ENCODE assay signal across 8 mouse cellular contexts in the genomic region with DNA sequence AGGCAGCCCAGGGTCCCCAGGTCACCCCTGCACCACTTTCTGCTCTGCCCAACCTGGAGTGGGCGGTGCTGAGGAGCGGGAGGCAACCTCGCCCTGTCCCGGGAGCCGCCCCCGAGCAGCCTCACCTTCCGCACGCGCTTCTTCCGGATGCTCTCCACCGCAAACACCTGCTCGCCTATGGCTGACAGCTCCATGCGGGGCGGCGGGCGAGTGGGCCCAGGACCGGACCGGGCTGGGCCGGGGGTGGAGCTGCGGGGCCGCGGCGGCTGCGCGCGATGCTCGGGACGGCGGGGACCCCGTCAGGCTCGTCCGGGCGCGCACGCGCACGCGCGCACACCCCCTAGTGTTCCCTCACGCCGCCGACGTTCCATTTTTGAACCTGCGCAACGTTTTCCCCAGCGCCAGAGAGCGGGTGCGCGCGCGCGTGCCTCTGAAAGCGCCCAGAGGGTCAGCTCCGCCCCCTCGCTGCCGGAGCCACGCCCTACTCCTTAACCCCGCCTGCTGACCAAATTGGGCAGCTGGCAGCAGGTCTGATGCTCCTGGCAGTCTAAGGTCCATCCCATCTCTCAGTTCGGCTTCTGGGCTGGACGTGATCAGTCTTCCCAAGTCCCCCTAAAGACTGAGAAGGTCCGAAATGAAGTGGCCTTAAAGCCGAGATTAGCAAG. TPM values are rescaled to one million over a fixed set of nuclear protein-coding genes. Genes with fewer than 3 reads are reported as not detected.
DNase-seq lines count a peak whose midpoint lies in the region; ATAC-seq and TF ChIP-seq lines count a peak whose summit lies in the region.

No protein-coding gene starts in this region.

- H3K4me2 ChIP-seq in embryonic facial prominence, embryonic 15.5 days (replicated peaks) = peak overlapping the region; percentile 91
- H3K4me2 ChIP-seq in kidney, embryonic 15.5 days = peak overlapping the region; percentile 93
- peak overlapping the region; percentile 93 for H3K4me2 ChIP-seq in limb, embryonic 15.5 days
- peak overlapping the region; percentile 83 for H3K4me2 ChIP-seq in midbrain, postnatal 0 days (ENCODE audit: low read depth, low read length, poor library complexity, severe bottlenecking)

- no peak for TF ChIP-seq POLR2A in bone marrow, adult 2 months (IDR thresholded peaks at IDR 0.05; ENCODE audit: borderline replicate concordance, control insufficient read depth, low read depth, low read length)

- H3K4me1 ChIP-seq in bone marrow, adult 2 months (ENCODE audit: control insufficient read depth, insufficient read depth, low read length) = no peaks in the 10 kb centered on the region; the same call in 1 of the 2 replicates
- H3K4me1 ChIP-seq in embryonic facial prominence, embryonic 15.5 days = peaks cover 45% of the 10 kb centered on the region
- peaks cover 23% of the 10 kb centered on the region for H3K4me1 ChIP-seq in heart, embryonic 10.5 days
- peaks cover 47% of the 10 kb centered on the region for H3K4me1 ChIP-seq in kidney, embryonic 15.5 days
- H3K4me1 ChIP-seq in limb, embryonic 15.5 days = peaks cover 29% of the 10 kb centered on the region
- H3K4me1 ChIP-seq in midbrain, postnatal 0 days (ENCODE audit: insufficient read depth, low read length) = 0 out of 2 replicates have a peak, but pooled peaks cover 3% of the 10 kb centered on the region

- no peaks in the 10 kb centered on the region for H3K36me3 ChIP-seq in embryonic facial prominence, embryonic 15.5 days
- H3K36me3 ChIP-seq in heart, embryonic 10.5 days = no peaks in the 10 kb centered on the region
- no peaks in the 10 kb centered on the region for H3K36me3 ChIP-seq in kidney, embryonic 15.5 days
- H3K36me3 ChIP-seq in limb, embryonic 15.5 days = no peaks in the 10 kb centered on the region
- H3K36me3 ChIP-seq in midbrain, postnatal 0 days (ENCODE audit: insufficient read depth, low read length) = no peaks in the 10 kb centered on the region

- peak overlapping the region; percentile 91 for H3K27ac ChIP-seq in bone marrow, adult 2 months (ENCODE audit: control insufficient read depth, insufficient read depth, low read depth, low read length, poor library complexity)
- H3K27ac ChIP-seq in embryonic facial prominence, embryonic 15.5 days (replicated peaks) = 0 out of 2 replicates have a peak overlapping the region, but pooled peaks have one; percentile 39
- peak overlapping the region; percentile 75 for H3K27ac ChIP-seq in heart, embryonic 10.5 days
- H3K27ac ChIP-seq in kidney, embryonic 15.5 days = no peak overlapping the region
- no peak overlapping the region for H3K27ac ChIP-seq in limb, embryonic 15.5 days
- no peak overlapping the region for H3K27ac ChIP-seq in midbrain, postnatal 0 days (ENCODE audit: low read depth, low read length)

- H3K9me3 ChIP-seq in embryonic facial prominence, embryonic 15.5 days (replicated peaks) = no peaks in the 10 kb centered on the region
- H3K9me3 ChIP-seq in heart, embryonic 10.5 days = no peaks in the 10 kb centered on the region
- H3K9me3 ChIP-seq in kidney, embryonic 15.5 days (replicated peaks) = no peaks in the 10 kb centered on the region
- no peaks in the 10 kb centered on the region for H3K9me3 ChIP-seq in limb, embryonic 15.5 days
- H3K9me3 ChIP-seq in midbrain, postnatal 0 days (ENCODE audit: low read length) = no peaks in the 10 kb centered on the region

- no peak for TF ChIP-seq CTCF in bone marrow, adult 2 months (IDR thresholded peaks at IDR 0.05; ENCODE audit: control insufficient read depth, insufficient read depth, low read length)
- peak; percentile 53 for TF ChIP-seq CTCF in midbrain, postnatal 0 days (IDR thresholded peaks at IDR 0.05)

- H3K27me3 ChIP-seq in embryonic facial prominence, embryonic 15.5 days = peaks cover 31% of the 10 kb centered on the region
- peaks cover 73% of the 10 kb centered on the region for H3K27me3 ChIP-seq in heart, embryonic 10.5 days (ENCODE audit: insufficient read depth, poor library complexity, severe bottlenecking)
- H3K27me3 ChIP-seq in kidney, embryonic 15.5 days = peaks cover 63% of the 10 kb centered on the region
- peaks cover 33% of the 10 kb centered on the region for H3K27me3 ChIP-seq in limb, embryonic 15.5 days
- peaks cover 5% of the 10 kb centered on the region; the same call in 1 of the 2 replicates for H3K27me3 ChIP-seq in midbrain, postnatal 0 days (ENCODE audit: insufficient read depth, low read length)

- H3K9ac ChIP-seq in embryonic facial prominence, embryonic 15.5 days = 0 out of 2 replicates have a peak overlapping the region, but pooled peaks have one; percentile 28
- H3K9ac ChIP-seq in kidney, embryonic 15.5 days = peak overlapping the region; percentile 48
- peak overlapping the region; percentile 45 for H3K9ac ChIP-seq in limb, embryonic 15.5 days
- H3K9ac ChIP-seq in midbrain, postnatal 0 days (replicated peaks; ENCODE audit: low read length, poor library complexity, severe bottlenecking) = peak overlapping the region; percentile 65

- ATAC-seq in embryonic facial prominence, embryonic 15.5 days (ENCODE audit: insufficient number of reproducible peaks, low FRiP score, low TSS enrichment, low read depth) = 0 out of 2 replicates have a peak, but pooled peaks have one; percentile 11
- peak; percentile 66 for ATAC-seq in kidney, embryonic 15.5 days (replicated peaks; ENCODE audit: low FRiP score)
- ATAC-seq in limb, embryonic 15.5 days (ENCODE audit: insufficient number of reproducible peaks, low FRiP score, low TSS enrichment, low read depth) = peak; percentile 49; the same call in 1 of the 2 replicates
- ATAC-seq in midbrain, postnatal 0 days (ENCODE audit: low FRiP score) = peak; percentile 47; the same call in 1 of the 2 replicates

- peak overlapping the region; percentile 78 for H3K4me3 ChIP-seq in bone marrow, adult 2 months (replicated peaks; ENCODE audit: control insufficient read depth, low read depth, low read length)
- H3K4me3 ChIP-seq in embryonic facial prominence, embryonic 15.5 days (replicated peaks) = peak overlapping the region; percentile 65
- peak overlapping the region; percentile 82 for H3K4me3 ChIP-seq in heart, embryonic 10.5 days
- peak overlapping the region; percentile 66 for H3K4me3 ChIP-seq in kidney, embryonic 15.5 days (replicated peaks)
- H3K4me3 ChIP-seq in limb, embryonic 15.5 days = peak overlapping the region; percentile 67
- peak overlapping the region; percentile 66 for H3K4me3 ChIP-seq in midbrain, postnatal 0 days (ENCODE audit: low read depth, low read length)

- under 1% methylated on average over 62 of the region's 62 CpGs for WGBS in bone marrow, adult 2 months
- under 1% methylated on average over 62 of the region's 62 CpGs for WGBS in embryonic facial prominence, embryonic 15.5 days
- WGBS in heart, embryonic 10.5 days = under 1% methylated on average over 51 of the region's 62 CpGs
- under 1% methylated on average over 62 of the region's 62 CpGs for WGBS in kidney, embryonic 15.5 days
- under 1% methylated on average over 62 of the region's 62 CpGs for WGBS in limb, embryonic 15.5 days
- under 1% methylated on average over 49 of the region's 62 CpGs for WGBS in midbrain, postnatal 0 days

- peak; percentile 92 for DNase-seq in 3134 (ENCODE audit: extremely low read depth, insufficient read length, low spot score)
- DNase-seq in heart, embryonic 10.5 days (ENCODE audit: low spot score) = peak; percentile 90
- peak; percentile 87 for DNase-seq in midbrain, postnatal 0 days (ENCODE audit: low spot score)
- peak; percentile 84 to 94 for DNase-seq in spleen, postnatal 10 days (ENCODE audit: low spot score in 2 of 2)

RNA-seq across cellular contexts. Expression of a gene that starts 38.5 kb away (rescaled TPM):
- 16.8 and 22.5 TPM in 2 replicates for polyA plus RNA-seq in bone marrow, adult 2 months (2011; ENCODE audit: insufficient read depth, insufficient read length, low replicate concordance, missing spikeins)
- 3.1 and 4.6 TPM in 2 replicates for polyA plus RNA-seq in embryonic facial prominence, embryonic 15.5 days (2015; fragmentation: Nextera tagmentation; extraction: Ambion mirVana)
- 0.82 and 1.0 TPM in 2 replicates for polyA plus RNA-seq in heart, embryonic 10.5 days (2016; fragmentation: Nextera tagmentation; extraction: Ambion mirVana)
- polyA plus RNA-seq in kidney, embryonic 15.5 days (2015; fragmentation: Nextera tagmentation; extraction: Ambion mirVana) = 2.9 and 3.0 TPM in 2 replicates
- 2.4 and 2.8 TPM in 2 replicates for polyA plus RNA-seq in limb, embryonic 15.5 days (2015; fragmentation: Nextera tagmentation; extraction: Ambion mirVana)
- 7.7 and 14.9 TPM in 2 replicates for total RNA-seq in midbrain, postnatal 0 days (2014; rRNA removed)
- polyA plus RNA-seq in midbrain, postnatal 0 days (2015; fragmentation: Nextera tagmentation; extraction: Ambion mirVana) = 3.4 and 3.5 TPM in 2 replicates

RNA-seq across cellular contexts. Expression of a gene that starts 41.0 kb away (rescaled TPM):
- 104 and 140 TPM in 2 replicates for polyA plus RNA-seq in bone marrow, adult 2 months (2011; ENCODE audit: insufficient read depth, insufficient read length, low replicate concordance, missing spikeins)
- polyA plus RNA-seq in embryonic facial prominence, embryonic 15.5 days (2015; fragmentation: Nextera tagmentation; extraction: Ambion mirVana) = 16.7 and 19.2 TPM in 2 replicates
- polyA plus RNA-seq in heart, embryonic 10.5 days (2016; fragmentation: Nextera tagmentation; extraction: Ambion mirVana) = 9.5 and 10.2 TPM in 2 replicates
- polyA plus RNA-seq in kidney, embryonic 15.5 days (2015; fragmentation: Nextera tagmentation; extraction: Ambion mirVana) = 29.3 and 31.0 TPM in 2 replicates
- polyA plus RNA-seq in limb, embryonic 15.5 days (2015; fragmentation: Nextera tagmentation; extraction: Ambion mirVana) = 14.7 and 15.3 TPM in 2 replicates
- total RNA-seq in midbrain, postnatal 0 days (2014; rRNA removed) = 3.4 and 5.4 TPM in 2 replicates
- polyA plus RNA-seq in midbrain, postnatal 0 days (2015; fragmentation: Nextera tagmentation; extraction: Ambion mirVana) = 3.3 and 3.4 TPM in 2 replicates

Comparison
In these comparisons a context has a peak if more than half of its experiments do, and no peak if none do; other contexts are left out.
1. H3K27ac ChIP-seq: peak in bone marrow, adult 2 months (single experiment), embryonic facial prominence, embryonic 15.5 days (single experiment) and heart, embryonic 10.5 days (single experiment); none in kidney, embryonic 15.5 days (single experiment), limb, embryonic 15.5 days (single experiment) and midbrain, postnatal 0 days (single experiment).
2. ATAC-seq: peak in every context shown above with its lines; median percentile 66 in kidney, embryonic 15.5 days; 49 in limb, embryonic 15.5 days; 47 in midbrain, postnatal 0 days; 11 in embryonic facial prominence, embryonic 15.5 days.
3. Peak in every context shown above with its lines, with median percentiles within 50 percentile points of each other: DNase-seq, H3K4me3 ChIP-seq, H3K4me2 ChIP-seq and H3K9ac ChIP-seq.